Mouse (Mus musculus) liver, postnatal 0 days (tissue): Measurements from ENCODE around the gene Dpf3. TPM values are rescaled to one million over a fixed set of nuclear protein-coding genes. Genes with fewer than 3 reads are reported as not detected.
A peak's percentile ranks its signal among the peaks of the same experiment; 100 is the strongest.

ENCODE experiments used
- ATAC-seq: fragments of 200-750 bp; cut with Nextera tagmentation; 2 replicates; pipeline ENCODE4 v1.8.0; 2017; ENCODE audit warnings: mild to moderate bottlenecking, moderate library complexity
- DNase-seq: peaks from one replicate; pipeline ENCODE4 v3.0.0-alpha.2; 2016
- H3K27ac ChIP-seq: fragments of 300-500 bp; sonication (generic); 2 replicates; pipeline ENCODE4 v1.5.1; 2014; ENCODE audit warnings: antibody characterized with exemption, moderate library complexity, mild to moderate bottlenecking, low read depth
- H3K27me3 ChIP-seq: fragments of 300-500 bp; sonication (generic); 2 replicates; pipeline ENCODE4 v1.6.1; 2014; ENCODE audit warnings: low read length, control low read depth, mixed read lengths; ENCODE audit not compliant: insufficient read depth
- H3K36me3 ChIP-seq: fragments of 300-500 bp; sonication (generic); replicated peaks from 2 replicates; pipeline ENCODE4 v1.6.1; 2014; ENCODE audit warnings: mild to moderate bottlenecking, control low read depth, low read length, moderate library complexity, mixed read lengths; ENCODE audit not compliant: insufficient read depth
- H3K4me1 ChIP-seq: fragments of 300-500 bp; sonication (generic); 2 replicates; pipeline ENCODE4 v1.6.1; 2014; ENCODE audit warnings: antibody characterized with exemption, mild to moderate bottlenecking, control low read depth; ENCODE audit not compliant: insufficient read depth
- H3K4me2 ChIP-seq: fragments of 300-500 bp; sonication (generic); 2 replicates; pipeline ENCODE4 v1.6.1; 2014; ENCODE audit warnings: low read depth, mild to moderate bottlenecking, low read length, moderate library complexity, mixed read lengths
- H3K4me3 ChIP-seq: fragments of 300-500 bp; sonication (generic); 2 replicates; pipeline ENCODE4 v1.5.1; 2014; ENCODE audit warnings: low read depth, low read length
- H3K9ac ChIP-seq: fragments of 300-500 bp; sonication (generic); replicated peaks from 2 replicates; pipeline ENCODE4 v1.6.1; 2014; ENCODE audit warnings: mild to moderate bottlenecking, moderate library complexity
- H3K9me3 ChIP-seq: fragments of 300-500 bp; sonication (generic); 2 replicates; pipeline ENCODE4 v1.6.1; 2016; ENCODE audit warnings: mild to moderate bottlenecking, control low read depth, low read length, mixed read lengths
- CTCF ChIP-seq: sonication (generic); IDR thresholded peaks from 2 replicates; pipeline ENCODE4 v1.5.1; 2016; ENCODE audit warnings: antibody characterized with exemption, low read depth
- EP300 ChIP-seq: IDR thresholded peaks from 2 replicates; pipeline ENCODE4 v1.6.1; 2016; ENCODE audit warnings: antibody characterized with exemption, low read depth, mild to moderate bottlenecking
- WGBS: fragments of 180-500 bp; shearing (Covaris S2); extraction: QIAGEN DNeasy Blood & Tissue Kit; methylation state at CpG from one replicate; pipeline ENCODE4 v1.1.7; 2014; ENCODE audit not compliant: insufficient replicate concordance; 5-methylcytosine and 5-hydroxymethylcytosine counted together
- polyA plus RNA-seq: library from polyadenylated mRNA; unstranded; fragments of >200 nt; fragmentation: Nextera tagmentation; extraction: Ambion mirVana; gene quantifications from 2 replicates; pipeline ENCODE4 v1.2.1, GENCODE M21; 2015

Dpf3 gene
- polyA plus RNA-seq, 1 experiment from 2014 or later = 7.5 TPM

DNA sequence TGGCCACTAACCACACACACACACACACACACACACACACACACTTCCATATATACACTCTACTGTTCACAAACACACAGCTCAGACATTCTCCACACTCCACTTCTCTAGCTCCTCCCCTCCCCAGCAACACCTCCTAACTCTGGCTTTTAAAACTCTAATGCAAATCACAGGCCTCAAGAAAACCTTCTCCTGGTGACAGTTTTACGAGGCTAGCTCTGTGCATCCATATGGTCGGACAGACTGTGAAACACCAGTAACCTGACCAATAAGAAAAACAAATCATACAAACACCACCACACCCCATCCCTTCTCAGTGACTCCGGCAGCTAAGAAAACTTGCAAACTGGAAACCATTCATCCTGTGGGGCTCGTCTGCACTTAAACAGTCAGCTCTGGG, 6.1 kb downstream of the Dpf3 start:
- DNase-seq (no peak), ATAC-seq (no peak)
- WGBS = 79% methylated on average over 4 of the region's 4 CpGs
- no peak overlapping the region for H3K4me2 ChIP-seq
- no peak overlapping the region for H3K4me3 ChIP-seq
- TF ChIP-seq CTCF = no peak
- TF ChIP-seq EP300 = no peak
- H3K27ac ChIP-seq = no peak overlapping the region
- no peak overlapping the region for H3K9ac ChIP-seq
- peaks cover 26% of the 10 kb centered on the region for H3K4me1 ChIP-seq
- peaks cover 22% of the 10 kb centered on the region for H3K27me3 ChIP-seq
- no peaks in the 10 kb centered on the region for H3K9me3 ChIP-seq
- H3K36me3 ChIP-seq = no peaks in the 10 kb centered on the region

DNA sequence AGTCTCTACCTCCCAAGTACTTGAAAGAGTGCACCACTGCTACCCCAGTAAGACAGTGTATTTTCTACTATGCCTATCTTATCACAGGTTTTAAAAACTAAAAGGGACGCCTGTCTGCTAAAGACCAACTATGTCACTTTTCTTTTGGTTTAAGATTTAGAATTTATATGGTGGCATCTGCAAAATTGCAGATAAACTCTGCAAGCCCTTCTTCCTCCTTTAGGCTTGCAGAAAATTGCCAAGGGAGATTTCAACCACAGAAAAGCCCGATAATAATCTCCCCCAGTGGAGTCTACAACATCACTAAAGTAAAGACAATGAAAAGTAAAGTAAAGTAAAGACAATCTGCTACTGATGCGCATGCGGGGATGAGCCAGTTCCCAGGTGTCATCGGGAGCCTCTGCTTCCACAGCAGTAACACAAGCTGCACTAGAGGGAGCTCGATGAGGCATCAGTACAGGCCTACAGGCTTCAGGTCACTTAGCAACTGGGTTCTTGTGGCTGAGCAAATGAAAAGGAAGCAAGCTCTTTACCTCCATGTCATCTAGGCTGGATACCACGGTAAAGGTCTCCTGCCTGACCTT, 7.6 kb downstream of the Dpf3 start:
- 61% methylated on average over 7 of the region's 7 CpGs for WGBS
- ATAC-seq = no peak

DNA sequence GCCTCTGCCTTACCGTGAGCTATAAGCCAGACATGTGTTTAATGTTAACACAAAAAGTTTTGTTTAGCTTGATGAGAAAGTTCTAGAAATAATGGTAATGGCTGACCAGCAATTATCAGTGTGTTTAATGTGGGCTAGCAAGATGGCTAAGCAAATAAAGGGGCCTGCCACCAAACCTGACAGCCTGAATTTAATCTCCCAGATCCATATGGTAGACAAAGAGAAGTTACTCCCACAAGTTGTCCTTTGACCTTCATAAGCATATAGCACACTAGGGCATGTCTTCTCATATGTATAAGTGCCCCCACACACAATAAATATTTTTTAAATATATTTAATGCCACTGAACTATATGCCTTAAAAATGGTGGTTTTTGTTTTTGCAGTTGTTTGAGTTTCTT, 8.4 kb downstream of the Dpf3 start:
- TF ChIP-seq EP300 (peak; percentile 81), CTCF (no peak)
- DNase-seq = no peak
- ATAC-seq = no peak
- Histone ChIP-seq H3K9ac (no peak overlapping the region), H3K4me3 (no peak overlapping the region), H3K27me3 (no peaks in the 10 kb centered on the region; the same call in 1 of the 2 replicates), H3K9me3 (no peaks in the 10 kb centered on the region), H3K4me1 (peaks cover 15% of the 10 kb centered on the region), H3K36me3 (no peaks in the 10 kb centered on the region), H3K4me2 (no peak overlapping the region), H3K27ac (0 out of 2 replicates have a peak overlapping the region, but pooled peaks have one; percentile 22)
- 58% methylated on average over 1 of the region's 1 CpGs for WGBS

More for the DNA sequence above, 7.6 kb downstream of the Dpf3 start:
- TF ChIP-seq CTCF (peak; percentile 11; the same call in 1 of the 2 replicates), EP300 (no peak)
- Histone ChIP-seq H3K27me3 (peaks cover 7% of the 10 kb centered on the region), H3K4me1 (peaks cover 16% of the 10 kb centered on the region), H3K4me2 (no peak overlapping the region), H3K4me3 (no peak overlapping the region), H3K9ac (no peak overlapping the region), H3K36me3 (no peaks in the 10 kb centered on the region), H3K27ac (no peak overlapping the region), H3K9me3 (no peaks in the 10 kb centered on the region)
- DNase-seq = no peak

DNA sequence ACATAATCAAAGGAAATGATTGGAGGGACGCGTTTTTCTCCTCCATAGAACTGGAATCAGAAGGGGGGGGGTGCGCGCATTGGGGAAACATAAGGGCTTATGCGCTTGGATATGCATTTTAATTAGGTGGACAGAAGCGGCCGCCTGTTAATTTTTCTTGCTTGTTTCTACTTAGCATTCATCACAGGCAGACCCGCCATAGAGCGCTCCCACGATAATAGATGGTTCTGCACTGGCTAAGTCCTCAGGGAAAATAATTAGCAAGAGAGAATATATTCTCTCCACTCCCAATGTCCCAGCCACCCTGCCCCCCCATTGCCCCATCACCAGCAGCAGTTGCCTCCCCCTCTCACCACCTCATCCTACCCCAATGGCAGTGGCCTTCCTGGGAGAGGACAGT, 11.2 kb downstream of the Dpf3 start:
- Histone ChIP-seq H3K4me3 (no peak overlapping the region), H3K27ac (no peak overlapping the region), H3K9ac (no peak overlapping the region), H3K9me3 (no peaks in the 10 kb centered on the region), H3K4me1 (peaks cover 20% of the 10 kb centered on the region), H3K27me3 (no peaks in the 10 kb centered on the region; the same call in 1 of the 2 replicates), H3K36me3 (no peaks in the 10 kb centered on the region), H3K4me2 (no peak overlapping the region)
- TF ChIP-seq CTCF (no peak), EP300 (no peak)
- DNase-seq (no peak), ATAC-seq (no peak)
- 91% methylated on average over 10 of the region's 10 CpGs for WGBS

DNA sequence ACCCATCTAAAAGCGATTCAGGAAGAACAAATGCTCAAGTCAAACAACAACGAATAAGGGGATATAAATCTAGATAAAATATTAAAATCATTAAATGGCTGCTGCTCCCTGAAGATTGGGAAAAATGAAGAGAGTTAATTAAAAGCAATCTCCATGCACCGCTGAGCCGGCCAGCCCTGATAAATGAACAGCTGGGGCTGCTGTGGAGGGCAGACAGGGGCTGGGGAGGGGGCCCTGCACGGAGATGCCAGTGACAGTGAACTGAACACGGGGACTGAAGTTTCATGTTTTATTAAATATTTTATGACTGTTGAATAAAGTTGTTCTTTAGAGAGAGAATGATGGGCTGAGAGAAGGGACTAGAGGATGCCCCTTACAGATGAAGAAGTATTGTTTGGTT, 12.1 kb downstream of the Dpf3 start:
- no peak overlapping the region for H3K9ac ChIP-seq
- no peak for TF ChIP-seq EP300
- no peak overlapping the region for H3K4me2 ChIP-seq
- no peak for ATAC-seq
- H3K4me3 ChIP-seq = no peak overlapping the region
- no peaks in the 10 kb centered on the region for H3K9me3 ChIP-seq
- WGBS = 54% methylated on average over 6 of the region's 6 CpGs
- no peaks in the 10 kb centered on the region for H3K36me3 ChIP-seq
- no peaks in the 10 kb centered on the region; the same call in 1 of the 2 replicates for H3K27me3 ChIP-seq
- no peak for DNase-seq
- H3K27ac ChIP-seq = no peak overlapping the region
- peaks cover 19% of the 10 kb centered on the region for H3K4me1 ChIP-seq

DNA sequence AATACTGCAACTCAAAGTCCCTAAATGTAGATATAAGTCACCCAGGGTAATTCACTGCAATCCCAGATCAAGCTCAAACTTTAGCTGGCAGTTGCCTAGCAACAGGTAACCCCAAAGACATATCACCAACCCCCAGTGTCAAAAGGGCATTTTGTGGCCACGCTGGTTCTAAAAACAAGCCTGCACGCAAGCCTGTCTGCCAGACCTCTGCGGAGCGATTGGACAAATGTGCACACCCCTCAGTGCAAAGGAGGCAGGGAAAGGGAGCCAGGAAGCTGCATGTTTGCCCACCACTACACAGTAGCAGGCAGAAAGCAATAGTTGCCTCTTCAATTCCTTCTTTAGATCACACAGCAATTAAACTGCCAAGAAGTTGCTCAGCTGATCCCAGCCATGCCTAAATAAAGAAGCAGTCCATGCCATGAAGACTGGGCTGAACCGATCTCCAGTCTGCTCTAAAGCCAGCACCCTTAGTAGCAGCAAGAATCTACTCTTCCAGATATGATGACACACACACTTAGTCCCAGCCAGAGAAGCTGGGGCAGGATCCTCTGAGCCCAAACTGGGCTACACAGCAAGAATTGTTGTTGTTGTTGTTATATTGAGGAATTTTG, 13.4 kb downstream of the Dpf3 start:
- Histone ChIP-seq H3K27ac (peak overlapping the region; percentile 84), H3K9me3 (no peaks in the 10 kb centered on the region), H3K4me1 (peaks cover 13% of the 10 kb centered on the region), H3K4me3 (no peak overlapping the region), H3K9ac (no peak overlapping the region; the same call in 1 of the 2 replicates), H3K36me3 (no peaks in the 10 kb centered on the region), H3K4me2 (0 out of 2 replicates have a peak overlapping the region, but pooled peaks have one; percentile 23), H3K27me3 (no peaks in the 10 kb centered on the region; the same call in 1 of the 2 replicates)
- DNase-seq (peak; percentile 62), ATAC-seq (peak; percentile 94)
- WGBS = 44% methylated on average over 5 of the region's 5 CpGs
- TF ChIP-seq EP300 (no peak), CTCF (no peak)
